Mouse (Mus musculus) bone marrow macrophage, adult 2 months (primary cell): ENCODE results near the gene Cldn16.

Experiments used
- CTCF ChIP-seq: IDR thresholded peaks from 2 replicates; pipeline ENCODE4 v1.5.1; 2012; ENCODE audit warnings: low read depth, mild to moderate bottlenecking, low read length, moderate library complexity
- POLR2A ChIP-seq: IDR thresholded peaks from 2 replicates; pipeline ENCODE4 v1.6.1; 2012; ENCODE audit warnings: mild to moderate bottlenecking, low read depth, low read length, borderline replicate concordance

DNA sequence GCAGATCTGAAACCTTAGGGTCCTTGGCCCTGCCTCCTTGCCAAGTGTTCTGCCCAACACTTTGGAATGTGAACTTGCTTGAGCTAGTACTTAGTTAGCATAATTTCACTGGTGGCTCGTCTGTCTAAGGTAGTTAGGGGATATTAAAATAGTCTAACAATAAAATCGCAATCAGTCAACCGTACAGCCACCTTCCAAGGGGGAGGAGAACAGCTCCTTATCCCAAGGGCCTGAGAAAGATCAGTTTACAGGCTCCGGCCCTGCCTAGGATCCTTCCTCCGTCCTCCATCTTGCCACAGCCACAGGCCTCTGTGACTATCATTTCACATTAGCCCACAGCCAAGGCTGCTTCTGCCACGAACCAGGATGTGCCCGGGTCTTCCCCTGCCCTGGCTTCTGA is at the start of gene Cldn16:
- TF ChIP-seq POLR2A (no peak), CTCF (no peak)
